Mouse (Mus musculus): ENCODE results near the gene Cdca8. TPM values are rescaled to one million over a fixed set of nuclear protein-coding genes. Genes with fewer than 3 reads are reported as not detected.

The Cdca8 gene
- total and polyA plus RNA-seq, 3 experiments, result 108 to 202 TPM; not detected in 1

GRCm38 (mm10) chr4:124888702-124889101 is 50.4 kb downstream of the Cdca8 start:
- no peaks in the 10 kb centered on the region for H3K9me3 ChIP-seq (replicated peaks; ENCODE audit: insufficient read depth, low read length)
- no peaks in the 10 kb centered on the region for H3K4me1 ChIP-seq (ENCODE audit: control insufficient read depth in 1 of 2, insufficient read depth in 2 of 2, low read length in 2 of 2)
- no peak overlapping the region for H3K9ac ChIP-seq (ENCODE audit: control insufficient read depth, low read depth, low read length, poor library complexity, severe bottlenecking)
- no peak overlapping the region for H3K4me3 ChIP-seq (ENCODE audit: control insufficient read depth in 1 of 2, insufficient read depth in 1 of 2, low read depth in 2 of 2, low read length in 2 of 2)
- DNase-seq (ENCODE audit: low read depth, low spot score), result no peak
- H3K79me2 ChIP-seq (ENCODE audit: control insufficient read depth, insufficient read depth, low read length, poor library complexity), result no peaks in the 10 kb centered on the region
- H3K36me3 ChIP-seq (ENCODE audit: control insufficient read depth in 1 of 2, insufficient read depth in 2 of 2, low read length in 2 of 2), result no peaks in the 10 kb centered on the region
- no peak overlapping the region for H3K27ac ChIP-seq (ENCODE audit: control insufficient read depth, low read depth, low read length)
- peaks cover 0 to 2% of the 10 kb centered on the region in 2 experiments; a peak in 1 of 4 replicates for H3K27me3 ChIP-seq (ENCODE audit: control insufficient read depth in 1 of 2, insufficient read depth in 2 of 2, low read length in 2 of 2)
- TF ChIP-seq MYC (IDR thresholded peaks at IDR 0.05; ENCODE audit: low read depth, low read length) (no peak), MAFK (IDR thresholded peaks at IDR 0.05; ENCODE audit: borderline replicate concordance, low read depth, low read length) (no peak), SMC3 (IDR thresholded peaks at IDR 0.05; ENCODE audit: low read depth, low read length) (no peak), USF1 (IDR thresholded peaks at IDR 0.05; ENCODE audit: low read depth, low read length) (no peak), GATA1 (IDR thresholded peaks at IDR 0.05; ENCODE audit: low read depth, low read length) (no peak), MYB (IDR thresholded peaks at IDR 0.05; ENCODE audit: low read depth, low read length) (no peak), MAX (IDR thresholded peaks at IDR 0.05; ENCODE audit: low read length) (no peak)

- no peak for DNase-seq (ENCODE audit: low read depth, low spot score)
- Histone ChIP-seq H3K9me3 (replicated peaks; ENCODE audit: insufficient read depth, low read length) (no peaks in the 10 kb centered on the region), H3K79me2 (ENCODE audit: control insufficient read depth, insufficient read depth, low read length, poor library complexity) (no peaks in the 10 kb centered on the region), H3K4me1 (ENCODE audit: control insufficient read depth in 1 of 2, insufficient read depth in 2 of 2, low read length in 2 of 2) (no peaks in the 10 kb centered on the region), H3K4me3 (ENCODE audit: control insufficient read depth in 1 of 2, insufficient read depth in 1 of 2, low read depth in 2 of 2, low read length in 2 of 2) (no peak overlapping the region), H3K36me3 (ENCODE audit: control insufficient read depth in 1 of 2, insufficient read depth in 2 of 2, low read length in 2 of 2) (no peaks in the 10 kb centered on the region), H3K9ac (ENCODE audit: control insufficient read depth, low read depth, low read length, poor library complexity, severe bottlenecking) (no peak overlapping the region), H3K27ac (ENCODE audit: control insufficient read depth, low read depth, low read length) (no peak overlapping the region), H3K27me3 (ENCODE audit: control insufficient read depth in 1 of 2, insufficient read depth in 2 of 2, low read length in 2 of 2) (no peaks in the 10 kb centered on the region)
- no peak for TF ChIP-seq CHD1 (IDR thresholded peaks at IDR 0.05; ENCODE audit: low read depth, low read length)
- no peak for TF ChIP-seq ZC3H11A (IDR thresholded peaks at IDR 0.05; ENCODE audit: low read depth, low read length)
- no peak for TF ChIP-seq TAL1 (IDR thresholded peaks at IDR 0.05; ENCODE audit: low read length)
- no peak for TF ChIP-seq POLR2A (IDR thresholded peaks at IDR 0.05; ENCODE audit: control insufficient read depth in 1 of 2, insufficient read depth in 1 of 2, low read depth in 1 of 2, low read length in 2 of 2, poor library complexity in 1 of 2)
- no peak for TF ChIP-seq JUND (IDR thresholded peaks at IDR 0.05; ENCODE audit: low read depth, low read length)
- TF ChIP-seq BHLHE40 (IDR thresholded peaks at IDR 0.05; ENCODE audit: borderline replicate concordance, low read depth, low read length), result no peak
- TF ChIP-seq ELF1 (IDR thresholded peaks at IDR 0.05; ENCODE audit: low read depth, low read length), result no peak
- TF ChIP-seq USF2 (IDR thresholded peaks at IDR 0.05; ENCODE audit: borderline replicate concordance in 1 of 2, insufficient read depth in 1 of 2, low read depth in 1 of 2, low read length in 2 of 2), result no peak
- no peak for TF ChIP-seq SIN3A (IDR thresholded peaks at IDR 0.05; ENCODE audit: low read length)
- no peak for TF ChIP-seq USF1 (IDR thresholded peaks at IDR 0.05; ENCODE audit: low read depth, low read length)
- no peak for TF ChIP-seq UBTF (IDR thresholded peaks at IDR 0.05; ENCODE audit: borderline replicate concordance, insufficient read depth, low read depth, low read length)
- TF ChIP-seq ZMIZ1 (IDR thresholded peaks at IDR 0.05; ENCODE audit: low read depth, low read length), result no peak
- TF ChIP-seq KAT2A (conservative IDR thresholded peaks at IDR 0.05; ENCODE audit: low read depth, low read length), result no peak
- TF ChIP-seq ZNF384 (IDR thresholded peaks at IDR 0.05; ENCODE audit: low read depth, low read length), result no peak
- no peak for TF ChIP-seq GATA1 (IDR thresholded peaks at IDR 0.05; ENCODE audit: low read depth, low read length)
Measured at GRCm38 (mm10) chr4:124882151-124882729, 56.9 kb downstream of the Cdca8 start.
